Comparison of ENCODE assay signal across 9 mouse cellular contexts in the genomic region with DNA sequence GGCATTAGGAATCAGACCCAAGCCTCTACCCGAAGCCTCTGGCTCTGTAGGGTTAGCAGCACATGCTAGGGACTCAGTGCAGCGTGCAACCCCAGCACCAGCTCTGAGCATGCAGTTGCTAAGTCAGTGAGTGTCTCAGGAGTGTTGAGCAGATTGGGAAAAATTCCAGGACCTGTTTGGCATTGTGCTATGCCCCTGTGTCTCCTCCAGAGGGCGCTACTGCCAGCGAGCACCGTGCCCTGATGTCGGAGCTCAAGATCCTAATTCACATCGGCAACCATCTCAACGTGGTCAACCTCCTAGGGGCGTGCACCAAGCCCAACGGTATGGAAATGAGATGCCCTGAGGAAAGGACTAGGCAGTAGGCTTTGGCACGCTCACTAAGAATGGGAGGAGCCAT. TPM values are rescaled to one million over a fixed set of nuclear protein-coding genes. Genes with fewer than 3 reads are reported as not detected.
DNase-seq lines count a peak whose midpoint lies in the region; ATAC-seq and TF ChIP-seq lines count a peak whose summit lies in the region.
"Had no signal": no experiment of that assay in that cellular context is flagged by ENCODE, and none has a peak within 500 bp of the region (broad histone marks: within the 10 kb centered on the region; RNA-seq: fewer than 3 reads in every experiment).

No protein-coding gene starts in this region.

- peak overlapping the region; percentile 25 for H3K4me2 ChIP-seq in kidney, embryonic 14.5 days (replicated peaks; ENCODE audit: low read depth, low read length)
- peak overlapping the region; percentile 13; the same call in 1 of the 2 replicates for H3K4me2 ChIP-seq in forebrain, postnatal 0 days (ENCODE audit: low read depth)
- H3K4me2 ChIP-seq in midbrain, embryonic 12.5 days (replicated peaks), result peak overlapping the region; percentile 18; the same call in 1 of the 2 replicates

- DNase-seq in kidney, postnatal 25 days, result no peak
- DNase-seq in ZHBTc4 (ENCODE audit: low read depth, low spot score), result peak; percentile 92
- peak; percentile 39 for DNase-seq in forebrain, postnatal 0 days
- no peak for DNase-seq in urinary bladder, postnatal 36 days (ENCODE audit: low spot score in 2 of 2)
- no peak for DNase-seq in left cerebral cortex, postnatal 4 days
- no peak for DNase-seq in spleen, postnatal 14 days (ENCODE audit: low spot score in 2 of 2)

- H3K36me3 ChIP-seq in kidney, embryonic 14.5 days (ENCODE audit: control insufficient read depth, insufficient read depth, low read length), result no peaks in the 10 kb centered on the region
- no peaks in the 10 kb centered on the region for H3K36me3 ChIP-seq in forebrain, postnatal 0 days (ENCODE audit: insufficient read depth)
- H3K36me3 ChIP-seq in midbrain, embryonic 12.5 days, result no peaks in the 10 kb centered on the region

- peak; percentile 67 for TF ChIP-seq CTCF in forebrain, postnatal 0 days (IDR thresholded peaks at IDR 0.05; ENCODE audit: low read depth)

- H3K27me3 ChIP-seq in kidney, embryonic 14.5 days (ENCODE audit: control insufficient read depth, insufficient read depth, low read length), result peaks cover 31% of the 10 kb centered on the region
- peaks cover 38% of the 10 kb centered on the region for H3K27me3 ChIP-seq in forebrain, postnatal 0 days (ENCODE audit: insufficient read depth, low read length)
- H3K27me3 ChIP-seq in midbrain, embryonic 12.5 days, result peaks cover 64% of the 10 kb centered on the region

- no peak overlapping the region for H3K4me3 ChIP-seq in kidney, embryonic 14.5 days (ENCODE audit: low read length)
- H3K4me3 ChIP-seq in forebrain, postnatal 0 days (ENCODE audit: low read depth, low read length), result no peak overlapping the region
- H3K4me3 ChIP-seq in midbrain, embryonic 12.5 days, result no peak overlapping the region

- H3K4me1 ChIP-seq in kidney, embryonic 14.5 days (ENCODE audit: control insufficient read depth, insufficient read depth, low read length), result no peaks in the 10 kb centered on the region
- H3K4me1 ChIP-seq in forebrain, postnatal 0 days (ENCODE audit: insufficient read depth), result 0 out of 2 replicates have a peak, but pooled peaks cover 6% of the 10 kb centered on the region
- peaks cover 13% of the 10 kb centered on the region; the same call in 1 of the 2 replicates for H3K4me1 ChIP-seq in midbrain, embryonic 12.5 days

- no peaks in the 10 kb centered on the region for H3K9me3 ChIP-seq in kidney, embryonic 14.5 days (ENCODE audit: control insufficient read depth, low read length)
- no peaks in the 10 kb centered on the region for H3K9me3 ChIP-seq in forebrain, postnatal 0 days (ENCODE audit: low read length)
- no peaks in the 10 kb centered on the region for H3K9me3 ChIP-seq in midbrain, embryonic 12.5 days

- H3K27ac ChIP-seq in kidney, embryonic 14.5 days (ENCODE audit: low read depth, low read length), result no peak overlapping the region
- H3K27ac ChIP-seq in forebrain, postnatal 0 days (ENCODE audit: low read depth, low read length), result no peak overlapping the region
- no peak overlapping the region for H3K27ac ChIP-seq in midbrain, embryonic 12.5 days (replicated peaks)

- ATAC-seq in kidney, embryonic 14.5 days (ENCODE audit: low FRiP score, low TSS enrichment), result peak; percentile 25; the same call in 1 of the 2 replicates
- peak; percentile 30; the same call in 1 of the 2 replicates for ATAC-seq in forebrain, postnatal 0 days
- 0 out of 2 replicates have a peak, but pooled peaks have one; percentile 43 for ATAC-seq in midbrain, embryonic 12.5 days (ENCODE audit: low FRiP score, low read depth)

- no peak overlapping the region for H3K9ac ChIP-seq in kidney, embryonic 14.5 days (ENCODE audit: low read depth, low read length)
- H3K9ac ChIP-seq in forebrain, postnatal 0 days, result no peak overlapping the region
- no peak overlapping the region for H3K9ac ChIP-seq in midbrain, embryonic 12.5 days (replicated peaks)

- WGBS in kidney, embryonic 14.5 days, result 7% methylated on average over 11 of the region's 11 CpGs
- 6% methylated on average over 11 of the region's 11 CpGs for WGBS in forebrain, postnatal 0 days
- 2% methylated on average over 11 of the region's 11 CpGs for WGBS in midbrain, embryonic 12.5 days

- intact Hi-C loops in left cerebral cortex, postnatal 4 days (cut with DNase I), result no loop called here

RNA-seq across cellular contexts. Expression of a gene that starts 27.0 kb away (rescaled TPM):
- not detected in 2 replicates for polyA plus RNA-seq in kidney, embryonic 14.5 days (2014; fragmentation: Nextera tagmentation; extraction: Ambion mirVana)
- total RNA-seq in forebrain, postnatal 0 days (2014; rRNA removed), result 2.7 TPM in 1 of 2 replicates, not detected in the other
- polyA plus RNA-seq in forebrain, postnatal 0 days (2015; fragmentation: Nextera tagmentation; extraction: Ambion mirVana), result 0.44 TPM in 1 of 2 replicates, not detected in the other
- not detected in 2 replicates for polyA plus RNA-seq in midbrain, embryonic 12.5 days (2016; fragmentation: Nextera tagmentation; extraction: Ambion mirVana)
- total RNA-seq in left cerebral cortex, postnatal 4 days (2021), result not detected
- total RNA-seq: left cerebral cortex, adult 8-10 months had no signal

RNA-seq across cellular contexts. Expression of a gene that starts 27.4 kb away (rescaled TPM):
- polyA plus RNA-seq in kidney, embryonic 14.5 days (2014; fragmentation: Nextera tagmentation; extraction: Ambion mirVana), result 6.5 and 10.6 TPM in 2 replicates
- total RNA-seq in forebrain, postnatal 0 days (2014; rRNA removed), result 2.2 and 2.9 TPM in 2 replicates
- polyA plus RNA-seq in forebrain, postnatal 0 days (2015; fragmentation: Nextera tagmentation; extraction: Ambion mirVana), result 1.0 and 1.1 TPM in 2 replicates
- polyA plus RNA-seq in midbrain, embryonic 12.5 days (2016; fragmentation: Nextera tagmentation; extraction: Ambion mirVana), result 2.1 and 2.8 TPM in 2 replicates
- 1 to 10 TPM; 3.8 to 4.2 TPM for total RNA-seq in left cerebral cortex, postnatal 4 days (2021)

Comparison
In these comparisons a context has a peak if more than half of its experiments do, and no peak if none do; other contexts are left out.
1. DNase-seq: peak in ZHBTc4 (single experiment) and forebrain, postnatal 0 days (single experiment); none in kidney, postnatal 25 days (0 of 2), urinary bladder, postnatal 36 days (0 of 2), left cerebral cortex, postnatal 4 days (single experiment) and spleen, postnatal 14 days (0 of 2).
2. Peak in every context shown above with its lines, with median percentiles within 50 percentile points of each other: ATAC-seq and H3K4me2 ChIP-seq.